Mouse (Mus musculus) heart, adult 2 months (tissue): ENCODE measurements around the gene H2afv.

ENCODE experiments used
- CTCF ChIP-seq: fragments of 200-600 bp; IDR thresholded peaks from 2 replicates; pipeline ENCODE4 v1.8.1; 2022; ENCODE audit warnings: antibody characterized with exemption, mild to moderate bottlenecking, moderate library complexity
- EP300 ChIP-seq: fragments of 200-500 bp; IDR thresholded peaks from 2 replicates; pipeline ENCODE4 v1.6.1; 2011; ENCODE audit warnings: low read depth, low read length, control low read depth; ENCODE audit not compliant: insufficient read depth
- POLR2A ChIP-seq: fragments of 200-500 bp; IDR thresholded peaks from 2 replicates; pipeline ENCODE4 v1.6.1; 2011; ENCODE audit warnings: mild to moderate bottlenecking, low read depth, low read length, control low read depth; ENCODE audit not compliant: insufficient read depth

GRCm38 (mm10) chr11:6471493-6471892, 27.2 kb upstream of the H2afv start:
- no peak for TF ChIP-seq CTCF
- no peak for TF ChIP-seq POLR2A
- TF ChIP-seq EP300, result no peak
